Mouse (Mus musculus): ENCODE measurements around the gene 1810046K07Rik. TPM values are rescaled to one million over a fixed set of nuclear protein-coding genes. Genes with fewer than 3 reads are reported as not detected.
A peak's percentile ranks its signal among the peaks of the same experiment; 100 is the strongest.

Gene 1810046K07Rik
- total and polyA plus RNA-seq, 2 experiments from 2014 or later = not detected

- no peak for ATAC-seq (ENCODE audit: low FRiP score)
- no peaks in the 10 kb centered on the region for H3K4me1 ChIP-seq (ENCODE audit: insufficient read depth, low read length)
- 82% methylated on average over 5 of the region's 5 CpGs for WGBS
Measured at GRCm38 (mm10) chr9:51349422-51349821, 20.7 kb upstream of the 1810046K07Rik start.

GRCm38 (mm10) chr9:51345768-51346167, 17.1 kb upstream of the 1810046K07Rik start:
- no peak for DNase-seq (ENCODE audit: low spot score)
- WGBS = 92% methylated on average over 9 of the region's 9 CpGs
- no peak for TF ChIP-seq CTCF (IDR thresholded peaks at IDR 0.05)
- no peak overlapping the region for H3K27ac ChIP-seq (ENCODE audit: low read depth, low read length)
- H3K27me3 ChIP-seq (ENCODE audit: insufficient read depth, low read length) = no peaks in the 10 kb centered on the region
- no peaks in the 10 kb centered on the region for H3K36me3 ChIP-seq (ENCODE audit: insufficient read depth, low read length)
- no peaks in the 10 kb centered on the region for H3K9me3 ChIP-seq (ENCODE audit: low read length)
- H3K4me3 ChIP-seq (ENCODE audit: low read depth, low read length) = no peak overlapping the region
- H3K4me2 ChIP-seq (ENCODE audit: low read depth, low read length, poor library complexity, severe bottlenecking) = no peak overlapping the region
- no peak overlapping the region for H3K9ac ChIP-seq (replicated peaks; ENCODE audit: low read length, poor library complexity, severe bottlenecking)
- no peaks in the 10 kb centered on the region for H3K4me1 ChIP-seq (ENCODE audit: insufficient read depth, low read length)
- no peak for ATAC-seq (ENCODE audit: low FRiP score)

More at GRCm38 (mm10) chr9:51349422-51349821, 20.7 kb upstream of the 1810046K07Rik start:
- H3K4me2 ChIP-seq (ENCODE audit: low read depth, low read length, poor library complexity, severe bottlenecking) = no peak overlapping the region
- H3K9ac ChIP-seq (replicated peaks; ENCODE audit: low read length, poor library complexity, severe bottlenecking) = no peak overlapping the region
- no peak for TF ChIP-seq CTCF (IDR thresholded peaks at IDR 0.05)
- no peak overlapping the region for H3K4me3 ChIP-seq (ENCODE audit: low read depth, low read length)
- H3K27ac ChIP-seq (ENCODE audit: low read depth, low read length) = no peak overlapping the region
- no peaks in the 10 kb centered on the region for H3K36me3 ChIP-seq (ENCODE audit: insufficient read depth, low read length)
- H3K27me3 ChIP-seq (ENCODE audit: insufficient read depth, low read length) = no peaks in the 10 kb centered on the region
- H3K9me3 ChIP-seq (ENCODE audit: low read length) = no peaks in the 10 kb centered on the region
- no peak for DNase-seq (ENCODE audit: low spot score)

DNA sequence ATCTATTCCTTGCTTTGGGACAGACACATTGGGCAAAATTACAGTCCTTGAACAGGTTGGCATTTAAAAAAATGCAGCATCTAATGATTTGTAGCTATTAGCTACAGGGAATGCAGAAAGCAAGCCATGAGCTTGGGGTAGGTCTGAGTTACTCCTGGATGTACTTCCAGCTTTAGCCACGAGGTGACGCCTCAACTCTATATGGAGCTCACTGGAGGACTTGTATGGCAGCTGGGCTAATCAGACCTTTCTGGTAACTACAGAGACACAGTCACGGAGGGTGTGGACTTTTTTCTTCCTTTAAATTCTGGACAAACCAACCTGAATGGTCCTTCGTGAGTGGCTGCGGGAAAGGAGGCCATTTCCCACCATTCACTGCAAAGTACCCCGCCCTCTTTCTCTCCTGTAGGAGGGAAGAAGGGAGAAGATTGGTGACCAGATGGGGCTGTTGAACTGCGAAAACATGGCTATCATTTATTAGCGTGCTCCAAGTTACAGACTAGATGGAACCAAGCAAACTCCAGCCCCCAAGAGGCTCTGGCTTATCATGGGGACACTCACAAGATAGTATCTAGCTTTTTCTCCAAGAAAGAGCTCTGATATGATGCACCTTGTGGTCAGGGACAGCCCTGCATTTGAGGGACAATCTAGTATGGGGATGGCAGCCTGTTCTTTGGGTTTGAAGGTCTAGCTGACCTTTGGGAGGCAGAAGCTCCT, 6.7 kb upstream of the 1810046K07Rik start:
- peak; percentile 98 for TF ChIP-seq CTCF (IDR thresholded peaks at IDR 0.05)
- no peak overlapping the region for H3K27ac ChIP-seq (ENCODE audit: low read depth, low read length)

DNA sequence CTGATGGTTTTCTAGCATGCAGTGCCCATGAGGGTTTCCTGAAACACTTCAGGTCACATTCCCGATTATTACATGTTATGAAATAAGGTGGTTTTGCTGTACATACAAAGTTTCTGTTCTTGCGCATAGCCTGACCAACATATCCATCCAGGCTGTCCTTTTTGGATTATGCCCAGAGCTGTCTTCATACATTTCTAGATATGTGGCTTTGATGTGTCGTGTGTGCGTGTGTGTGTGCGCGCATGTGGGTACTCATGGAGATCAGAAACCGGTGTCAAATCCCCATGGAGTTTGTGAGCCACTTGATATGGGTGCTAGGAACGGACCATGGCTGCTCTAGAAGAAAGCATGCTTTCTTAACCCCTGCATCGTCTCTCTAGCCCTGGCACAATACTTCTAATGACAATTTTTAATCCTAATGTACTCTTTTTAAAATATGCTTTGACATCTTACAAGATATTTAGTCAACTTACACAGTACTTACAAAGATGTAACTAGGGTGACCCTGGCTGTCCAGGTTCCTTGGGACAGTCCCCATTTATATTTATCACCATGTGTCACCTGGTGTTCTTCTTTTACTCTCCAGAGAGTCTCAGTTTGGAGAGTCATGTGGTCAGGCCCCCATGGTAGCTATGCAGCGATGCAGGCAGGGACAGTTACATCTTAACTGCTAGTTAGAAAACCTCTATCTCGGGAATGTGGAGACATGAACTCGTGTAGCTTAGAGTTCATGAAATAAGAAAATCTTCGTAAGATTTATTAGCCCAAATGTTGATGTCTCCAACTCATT, 2.9 kb upstream of the 1810046K07Rik start:
- WGBS = 94% methylated on average over 13 of the region's 13 CpGs
- H3K27me3 ChIP-seq (ENCODE audit: insufficient read depth, low read length) = no peaks in the 10 kb centered on the region
- DNase-seq (ENCODE audit: low spot score) (no peak), ATAC-seq (ENCODE audit: low FRiP score) (no peak)
- H3K9me3 ChIP-seq (ENCODE audit: low read length) = no peaks in the 10 kb centered on the region
- H3K4me3 ChIP-seq (ENCODE audit: low read depth, low read length) = no peak overlapping the region
- TF ChIP-seq CTCF (IDR thresholded peaks at IDR 0.05) = no peak
- H3K4me1 ChIP-seq (ENCODE audit: insufficient read depth, low read length) = no peaks in the 10 kb centered on the region
- no peaks in the 10 kb centered on the region for H3K36me3 ChIP-seq (ENCODE audit: insufficient read depth, low read length)
- H3K27ac ChIP-seq (ENCODE audit: low read depth, low read length) = no peak overlapping the region
- H3K4me2 ChIP-seq (ENCODE audit: low read depth, low read length, poor library complexity, severe bottlenecking) = no peak overlapping the region
- H3K9ac ChIP-seq (replicated peaks; ENCODE audit: low read length, poor library complexity, severe bottlenecking) = no peak overlapping the region

More for the DNA sequence above, 6.7 kb upstream of the 1810046K07Rik start:
- Histone ChIP-seq H3K9ac (replicated peaks; ENCODE audit: low read length, poor library complexity, severe bottlenecking) (no peak overlapping the region), H3K27me3 (ENCODE audit: insufficient read depth, low read length) (no peaks in the 10 kb centered on the region), H3K4me1 (ENCODE audit: insufficient read depth, low read length) (no peaks in the 10 kb centered on the region), H3K4me3 (ENCODE audit: low read depth, low read length) (no peak overlapping the region), H3K9me3 (ENCODE audit: low read length) (no peaks in the 10 kb centered on the region), H3K4me2 (ENCODE audit: low read depth, low read length, poor library complexity, severe bottlenecking) (peak overlapping the region; percentile 28), H3K36me3 (ENCODE audit: insufficient read depth, low read length) (no peaks in the 10 kb centered on the region)
- peak; percentile 93 for DNase-seq (ENCODE audit: low spot score)
- WGBS = 28% methylated on average over 8 of the region's 8 CpGs
- ATAC-seq (ENCODE audit: low FRiP score) = peak; percentile 84

- DNase-seq (ENCODE audit: low spot score) (no peak), ATAC-seq (ENCODE audit: low FRiP score) (no peak)
- H3K4me2 ChIP-seq (ENCODE audit: low read depth, low read length, poor library complexity, severe bottlenecking) = no peak overlapping the region
- no peak overlapping the region for H3K4me3 ChIP-seq (ENCODE audit: low read depth, low read length)
- H3K27ac ChIP-seq (ENCODE audit: low read depth, low read length) = no peak overlapping the region
- no peaks in the 10 kb centered on the region for H3K9me3 ChIP-seq (ENCODE audit: low read length)
- WGBS = 96% methylated on average over 5 of the region's 5 CpGs
- no peaks in the 10 kb centered on the region for H3K27me3 ChIP-seq (ENCODE audit: insufficient read depth, low read length)
- H3K4me1 ChIP-seq (ENCODE audit: insufficient read depth, low read length) = no peaks in the 10 kb centered on the region
- no peak for TF ChIP-seq CTCF (IDR thresholded peaks at IDR 0.05)
- no peak overlapping the region for H3K9ac ChIP-seq (replicated peaks; ENCODE audit: low read length, poor library complexity, severe bottlenecking)
- H3K36me3 ChIP-seq (ENCODE audit: insufficient read depth, low read length) = no peaks in the 10 kb centered on the region
Measured at GRCm38 (mm10) chr9:51327555-51327903, 1.2 kb downstream of the 1810046K07Rik start.

Measured in midbrain, postnatal 0 days (tissue).